Mouse (Mus musculus) small intestine, adult 10 weeks (tissue): ENCODE data around the gene Vmn1r188. TPM values are rescaled to one million over a fixed set of nuclear protein-coding genes. Genes with fewer than 3 reads are reported as not detected.

Experiments used
- polyA plus RNA-seq: library from polyadenylated mRNA; stranded (reverse); fragments of 350-450 nt; fragmentation: Illumina TruSeq; extraction: RNeasy Lipid Tissue Mini Kit (QIAGEN cat#74804); gene quantifications from one replicate; pipeline ENCODE4 v1.2.3, GENCODE M21; 2014; ENCODE audit warnings: low replicate concordance

Vmn1r188 gene
- not detected for polyA plus RNA-seq

GRCm38 (mm10) chr13:22084140-22084539, at the start of gene Vmn1r188:
Gene Vmn1r188, plus strand, starts transcription at chr13:22084440.

GRCm38 (mm10) chr13:22035267-22036148, 48.7 kb upstream of the Vmn1r188 start, which contains the start of the genes Hist1h2ah and Hist1h2bk:
Gene Hist1h2ah, minus strand, starts transcription at chr13:22035568.
Gene Hist1h2bk, plus strand, starts transcription at chr13:22035870.

GRCm38 (mm10) chr13:22041142-22041536, 43.1 kb upstream of the Vmn1r188 start, which contains the start of gene Hist1h4i:
Gene Hist1h4i, minus strand, starts transcription at chr13:22041362.

GRCm38 (mm10) chr13:22042568-22043502, 41.4 kb upstream of the Vmn1r188 start, which contains the start of the genes Hist1h2ag and Hist1h2bj:
Gene Hist1h2ag, minus strand, starts transcription at chr13:22042944.
Gene Hist1h2bj, plus strand, starts transcription at chr13:22043214.

GRCm38 (mm10) chr13:22105724-22106123, 21.5 kb downstream of the Vmn1r188 start, which contains the start of gene Vmn1r189:
Gene Vmn1r189, minus strand, starts transcription at chr13:22105824.

Other genes with a start within 250 kb of the Vmn1r188 start
- gene Zfp184, start 139.3 kb upstream of the Vmn1r188 start, polyA plus RNA-seq = 0.93 TPM
- gene Pom121l2, start 103.2 kb upstream of the Vmn1r188 start, polyA plus RNA-seq = not detected
- 0.74 TPM for gene Prss16, start 74.7 kb upstream of the Vmn1r188 start, polyA plus RNA-seq
- not detected for gene Hist1h2ah, start 48.9 kb upstream of the Vmn1r188 start, polyA plus RNA-seq
- gene Hist1h2bk, start 48.6 kb upstream of the Vmn1r188 start, polyA plus RNA-seq = not detected
- gene Hist1h4i, start 43.1 kb upstream of the Vmn1r188 start, polyA plus RNA-seq = 2.1 TPM
- not detected for gene Hist1h2ag, start 41.5 kb upstream of the Vmn1r188 start, polyA plus RNA-seq
- not detected for gene Hist1h2bj, start 41.2 kb upstream of the Vmn1r188 start, polyA plus RNA-seq
- not detected for gene Vmn1r189, start 21.4 kb downstream of the Vmn1r188 start, polyA plus RNA-seq
- gene Vmn1r191, start 99.5 kb downstream of the Vmn1r188 start, polyA plus RNA-seq = not detected
- gene Vmn1r192, start 106.7 kb downstream of the Vmn1r188 start, polyA plus RNA-seq = not detected
- not detected for gene Vmn1r193, start 138.7 kb downstream of the Vmn1r188 start, polyA plus RNA-seq
- gene Vmn1r194, start 159.8 kb downstream of the Vmn1r188 start, polyA plus RNA-seq = not detected
- not detected for gene Vmn1r195, start 186.1 kb downstream of the Vmn1r188 start, polyA plus RNA-seq
- not detected for gene Vmn1r196, start 205.5 kb downstream of the Vmn1r188 start, polyA plus RNA-seq
- gene Vmn1r197, start 240.1 kb downstream of the Vmn1r188 start, polyA plus RNA-seq = not detected